Mouse (Mus musculus): ENCODE results near the gene Vkorc1l1.

GRCm38 (mm10) chr5:129919320-129919719 is 22.4 kb upstream of the Vkorc1l1 start:
- no peak for TF ChIP-seq CTCF (IDR thresholded peaks at IDR 0.05; ENCODE audit: low read depth)
- no peak for TF ChIP-seq EP300 (IDR thresholded peaks at IDR 0.05; ENCODE audit: low read depth)

Data from heart, postnatal 0 days (tissue).